Mouse (Mus musculus): ENCODE data around the gene Sfxn5.

Sfxn5 gene

DNA sequence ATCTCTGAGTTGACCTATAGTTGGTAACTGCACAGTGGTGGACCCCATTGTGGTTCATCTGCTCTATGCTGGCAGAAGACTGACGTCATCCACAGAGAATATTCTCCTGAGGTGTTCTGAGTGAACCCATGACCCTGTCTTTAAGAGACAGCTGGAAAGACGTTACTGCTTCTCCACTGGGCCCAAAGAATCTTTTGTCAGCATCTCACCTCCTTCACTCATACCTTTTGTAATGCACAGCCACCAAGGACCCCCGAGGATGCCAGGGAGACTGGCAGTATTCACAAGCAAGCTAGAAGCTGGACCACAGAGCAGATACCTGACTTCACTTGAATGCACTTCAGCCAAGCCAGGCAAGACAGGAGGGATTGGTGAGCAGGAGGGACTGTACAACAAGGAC lies 2.1 kb upstream of the Sfxn5 start:
- in situ Hi-C loops (cut with MboI; ENCODE audit: low sequenced_read_pairs) = no loop called here

DNA sequence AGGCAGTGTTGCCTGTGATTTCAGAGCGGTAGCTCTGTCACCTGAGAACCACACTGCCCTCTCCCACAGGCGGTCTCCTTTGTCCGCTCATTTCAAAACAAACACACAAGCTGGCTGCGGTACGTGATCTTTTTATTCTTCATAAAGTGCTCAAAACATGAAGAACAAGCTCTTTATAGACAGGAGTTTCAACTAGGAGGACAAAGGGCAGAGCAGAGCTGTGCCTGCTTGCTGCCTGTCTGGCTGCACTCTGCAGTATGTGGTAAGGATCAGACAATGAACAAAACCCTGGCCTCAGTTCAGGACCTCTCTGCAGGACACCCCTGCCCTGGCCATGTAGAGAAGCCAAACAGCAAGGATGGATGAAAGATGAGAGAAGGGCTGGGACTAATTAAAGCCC lies 1.6 kb upstream of the Sfxn5 start:
- in situ Hi-C loops (cut with MboI; ENCODE audit: low sequenced_read_pairs) = no loop called here

DNA sequence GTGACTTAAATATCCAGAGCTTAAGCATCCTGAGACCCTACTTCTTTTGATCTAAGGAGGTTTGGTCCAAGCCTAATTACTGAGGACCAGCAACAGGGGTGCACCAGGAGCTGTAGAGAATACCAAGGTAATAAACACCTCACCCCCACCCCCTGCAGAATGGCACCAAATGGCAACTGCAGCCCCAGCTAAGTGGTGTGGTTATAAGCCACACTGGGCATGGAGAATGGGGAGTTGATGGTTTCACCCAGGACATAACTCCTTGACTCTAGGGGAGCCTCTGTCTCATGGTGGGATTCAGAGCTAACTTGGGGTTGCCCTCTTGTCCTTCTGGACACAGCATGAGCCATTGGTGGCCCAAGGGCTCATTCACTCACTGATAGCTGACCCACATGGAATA lies 1.0 kb upstream of the Sfxn5 start:
- in situ Hi-C loops (cut with MboI; ENCODE audit: low sequenced_read_pairs) = no loop called here

DNA sequence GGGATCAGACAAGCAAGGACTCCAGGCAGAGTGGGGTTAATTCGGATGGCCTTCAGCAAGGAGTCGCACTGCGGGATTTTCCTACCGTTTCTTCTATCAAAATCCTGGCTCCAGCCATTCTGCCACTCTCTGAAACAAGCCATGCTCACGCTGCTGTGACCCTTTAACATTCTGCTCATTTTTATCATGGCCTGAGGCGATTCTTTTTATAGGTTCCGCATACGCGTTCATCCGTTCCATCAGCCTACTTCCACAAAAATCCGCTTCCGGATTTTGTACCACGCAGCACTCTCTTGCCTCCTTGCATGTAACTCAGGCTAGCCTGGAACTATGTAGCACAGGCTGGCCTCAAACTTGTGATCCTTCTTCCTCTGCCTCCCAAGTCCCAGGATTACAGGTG lies 510 bp upstream of the Sfxn5 start:
- in situ Hi-C loops (cut with MboI; ENCODE audit: low sequenced_read_pairs) = no loop called here

DNA sequence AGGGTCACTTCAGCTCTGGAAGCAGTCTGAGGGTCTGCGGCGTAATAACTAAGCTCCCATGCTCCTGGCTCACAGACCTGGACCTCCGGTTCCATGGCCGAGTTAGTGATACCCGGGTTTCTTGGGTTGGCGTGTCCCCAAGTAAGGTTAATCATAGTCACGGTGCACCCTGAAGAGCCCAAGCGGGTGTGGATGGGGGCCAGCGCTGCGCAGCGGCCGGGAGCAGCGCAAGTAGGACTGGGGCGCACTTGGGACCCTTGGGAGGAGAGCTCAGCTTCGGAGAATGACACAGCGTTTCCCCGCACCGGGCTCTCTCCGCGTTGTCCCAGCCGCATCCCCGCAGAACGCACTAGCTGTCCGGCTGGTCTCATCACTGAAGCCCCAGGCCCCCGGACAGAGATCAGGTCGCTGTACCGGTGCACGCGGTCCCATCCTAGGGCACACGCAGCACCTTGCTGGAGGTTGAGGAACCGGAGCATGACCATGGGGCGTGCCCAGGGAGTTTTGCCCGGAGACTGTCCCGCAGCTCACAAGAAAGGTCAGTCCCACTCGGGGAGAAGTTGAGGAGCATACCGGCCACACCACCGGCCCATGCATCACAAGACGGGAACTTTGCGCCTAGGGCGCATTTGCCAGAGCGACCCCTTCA lies 747 bp downstream of the Sfxn5 start:
- in situ Hi-C loops (cut with MboI; ENCODE audit: low sequenced_read_pairs) = no loop called here

DNA sequence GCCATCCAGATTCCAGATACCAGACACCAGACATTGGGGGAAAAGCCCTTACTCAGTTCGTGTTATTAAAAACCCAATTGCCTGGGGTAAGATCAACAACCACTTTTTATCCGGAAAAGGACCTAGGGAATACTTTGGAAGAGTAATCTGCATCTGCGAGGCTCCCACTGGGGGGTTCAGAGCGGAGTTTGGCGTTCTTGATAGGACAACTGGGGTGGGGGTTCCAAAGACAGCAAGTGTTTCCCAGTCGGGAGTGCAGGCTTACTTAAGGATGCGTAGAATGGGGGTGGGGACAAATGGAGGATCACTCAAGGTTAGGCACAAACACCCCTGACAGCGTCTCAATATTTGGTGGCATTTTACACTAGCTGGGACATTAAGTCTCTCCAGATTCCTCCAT lies 1.5 kb downstream of the Sfxn5 start:
- in situ Hi-C loops (cut with MboI; ENCODE audit: low sequenced_read_pairs) = no loop called here

DNA sequence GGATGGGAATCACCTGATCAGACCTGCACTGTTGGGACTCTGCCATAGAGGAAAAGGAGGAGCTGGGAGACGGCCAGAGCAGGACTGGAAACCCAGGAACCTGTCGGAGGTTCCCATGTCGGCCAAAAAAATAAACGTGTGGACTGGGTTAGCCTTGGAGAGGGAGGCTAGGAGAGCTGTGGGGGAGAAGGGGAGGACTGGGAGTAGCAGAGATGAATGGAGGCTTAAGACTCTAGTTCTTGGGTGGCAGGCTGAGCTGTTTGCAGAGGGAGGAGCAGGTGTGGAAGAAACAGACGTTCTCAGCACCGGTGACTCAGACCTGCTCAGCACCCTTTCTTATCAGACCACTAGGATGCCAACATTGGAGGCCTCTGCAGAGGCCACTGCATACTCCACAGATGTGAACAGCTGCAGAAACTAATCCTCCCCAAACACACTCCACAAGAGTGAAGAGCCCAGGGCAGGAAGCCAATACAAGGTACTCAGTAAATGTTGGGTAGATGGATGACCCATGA lies 1.9 kb downstream of the Sfxn5 start:
- in situ Hi-C loops (cut with MboI; ENCODE audit: low sequenced_read_pairs) = no loop called here

DNA sequence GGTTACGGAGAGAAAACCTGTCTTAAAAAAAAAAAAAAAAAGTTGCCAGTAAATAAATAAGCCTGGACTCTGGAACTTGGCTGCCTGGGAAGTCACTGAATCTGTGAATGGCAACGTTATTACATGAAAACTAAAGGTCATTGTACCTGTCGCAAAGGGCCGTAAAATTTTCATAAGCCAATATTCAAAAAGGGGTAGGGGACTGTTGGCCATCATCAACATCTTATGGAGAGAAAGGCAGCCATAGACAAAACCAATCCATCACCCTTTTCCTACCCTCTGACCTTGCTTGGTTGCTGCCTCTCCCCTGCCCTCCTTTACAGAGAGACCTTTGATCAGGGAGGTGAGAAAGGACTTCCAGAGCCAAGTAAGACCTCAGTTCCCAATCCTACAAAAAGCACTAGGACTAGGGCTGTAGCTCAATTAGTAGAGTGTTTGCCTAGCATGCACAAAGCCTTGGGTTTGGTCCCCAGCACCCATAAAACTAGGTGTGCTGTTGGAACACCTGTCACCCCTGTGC lies 3.5 kb downstream of the Sfxn5 start:
- in situ Hi-C loops (cut with MboI; ENCODE audit: low sequenced_read_pairs) = no loop called here

DNA sequence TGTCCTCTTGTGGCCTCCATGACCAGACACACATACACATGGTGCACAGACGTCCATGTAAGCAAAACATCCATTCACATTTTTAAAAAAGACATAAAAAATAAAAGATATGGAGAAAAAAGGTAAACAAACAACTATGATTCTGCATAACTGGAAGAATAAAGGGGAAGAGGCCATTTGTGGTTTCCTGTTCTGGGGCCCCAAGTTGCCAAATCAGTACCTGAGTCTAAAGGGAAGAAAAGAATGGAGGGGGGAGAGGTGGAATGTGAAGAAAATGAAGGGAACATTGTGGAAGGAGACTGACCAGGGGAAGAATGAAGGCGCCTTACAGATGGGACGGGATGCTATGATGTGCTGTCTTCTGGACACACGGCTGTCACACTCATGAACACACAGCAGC lies 6.7 kb downstream of the Sfxn5 start:
- in situ Hi-C loops (cut with MboI; ENCODE audit: low sequenced_read_pairs) = no loop called here

DNA sequence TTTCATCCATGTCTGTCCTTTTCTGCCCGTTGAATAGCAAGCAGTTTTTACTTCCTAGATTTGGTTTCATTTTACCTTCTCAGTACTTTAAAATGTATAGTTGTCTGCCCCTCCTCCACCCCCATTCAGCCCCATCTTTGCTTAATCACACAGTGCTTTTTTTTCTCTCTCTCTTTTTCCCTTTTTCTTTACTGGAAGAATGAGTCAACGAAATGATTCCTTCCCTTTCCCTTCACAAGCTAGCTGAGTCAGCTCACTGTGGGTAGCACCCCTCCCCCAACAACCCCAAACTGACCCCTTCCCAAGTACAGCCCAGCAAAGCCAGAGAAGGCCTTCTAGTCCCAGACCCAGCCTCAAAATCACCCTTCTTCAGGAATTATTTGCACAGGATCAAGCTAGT lies 8.1 kb downstream of the Sfxn5 start:
- in situ Hi-C loops (cut with MboI; ENCODE audit: low sequenced_read_pairs) = no loop called here

DNA sequence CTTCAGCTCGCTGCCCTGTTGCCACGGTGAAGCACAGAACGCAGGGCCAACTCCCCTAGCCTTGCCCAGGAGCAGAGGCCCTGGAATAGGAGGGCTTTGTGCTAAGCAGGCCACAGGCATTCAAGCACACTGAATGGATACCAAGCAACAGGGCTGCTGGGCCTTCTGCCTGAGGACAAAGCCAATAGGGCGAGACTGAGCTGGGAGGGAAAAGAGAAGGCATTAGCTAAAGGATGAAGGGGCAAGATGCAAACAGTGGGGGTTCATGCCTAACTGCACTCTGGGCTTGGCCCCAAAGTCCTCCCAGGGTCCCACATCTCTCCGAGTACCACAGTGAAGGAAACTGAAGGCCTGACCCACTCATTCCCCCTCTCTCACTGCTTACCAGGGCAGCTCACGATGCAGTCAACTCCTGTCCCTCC lies 12.8 kb downstream of the Sfxn5 start:
- in situ Hi-C loops (cut with MboI; ENCODE audit: low sequenced_read_pairs) = no loop called here

DNA sequence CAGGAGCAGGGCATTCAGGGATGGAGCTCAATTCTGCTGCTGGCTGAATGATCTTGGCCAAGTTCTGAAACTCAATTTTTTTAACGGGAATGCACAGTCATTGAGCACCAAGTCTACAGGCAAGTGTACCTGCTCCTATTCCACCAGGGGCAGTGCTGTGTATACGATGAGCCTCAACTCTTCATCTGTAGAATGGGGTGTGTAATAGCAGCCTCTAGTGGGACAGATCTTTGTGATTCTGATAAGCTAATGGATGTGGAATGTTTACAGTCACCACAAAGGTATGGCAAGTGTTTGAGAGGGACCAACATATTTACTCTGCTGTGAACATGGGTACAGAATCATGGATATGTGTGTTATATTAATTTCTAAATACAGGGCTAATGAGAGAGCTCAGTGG lies 17.0 kb downstream of the Sfxn5 start:
- in situ Hi-C loops (cut with MboI; ENCODE audit: low sequenced_read_pairs) = no loop called here

DNA sequence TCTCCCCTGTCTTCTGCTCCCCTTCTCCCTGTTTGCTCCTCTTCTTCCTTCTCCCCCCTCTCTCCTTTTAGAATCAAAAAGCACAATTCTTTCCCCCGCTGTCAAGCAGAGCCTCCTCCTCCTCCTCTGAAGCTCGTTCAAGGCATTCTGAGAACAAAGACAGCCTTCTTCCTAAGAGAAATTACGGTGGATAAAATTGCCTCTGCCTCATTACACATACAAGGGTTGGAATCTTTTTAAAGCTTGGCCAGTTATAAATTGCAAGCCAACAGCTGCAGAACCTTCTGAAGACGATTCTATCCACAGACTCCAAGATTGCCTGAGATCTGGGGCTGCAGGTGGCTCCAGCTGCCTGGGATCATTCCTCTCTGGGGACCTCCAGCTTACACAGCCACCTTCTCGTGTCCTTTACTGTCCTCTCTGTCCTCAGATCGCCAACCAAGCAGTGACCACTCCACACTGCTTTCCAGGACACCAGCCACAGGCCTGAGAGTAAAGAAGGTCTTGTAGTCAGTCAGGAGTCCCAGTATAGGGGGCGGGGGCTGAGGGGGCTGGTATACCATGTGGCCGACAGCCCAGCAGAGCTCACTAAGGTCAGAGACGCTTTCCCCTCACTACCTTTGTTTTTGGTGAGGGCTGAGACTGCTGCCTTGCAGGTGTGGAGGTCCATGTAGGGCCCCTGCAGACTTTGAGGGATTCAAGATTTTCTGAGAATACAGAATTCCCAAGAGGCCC lies 19.0 kb downstream of the Sfxn5 start:
- in situ Hi-C loops (cut with MboI; ENCODE audit: low sequenced_read_pairs) = no loop called here

DNA sequence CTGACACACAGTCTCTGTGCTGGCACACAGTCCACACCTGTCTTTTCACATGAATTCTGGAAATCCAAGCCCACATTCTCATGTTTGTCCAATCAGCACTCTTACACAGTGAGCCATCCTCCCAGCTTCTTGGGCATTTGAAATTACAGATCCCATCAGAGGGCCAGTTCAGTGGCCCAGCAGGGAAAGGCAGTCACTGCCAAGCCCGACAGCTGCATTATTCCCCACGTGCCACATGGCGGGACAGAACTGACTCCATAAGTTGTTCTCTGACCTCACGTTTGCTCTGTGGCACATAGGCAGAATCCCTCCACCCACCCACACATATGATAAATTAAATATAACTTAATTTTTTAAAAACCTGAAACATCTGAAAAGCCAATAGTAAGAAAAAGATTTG lies 25.3 kb downstream of the Sfxn5 start:
- in situ Hi-C loops (cut with MboI; ENCODE audit: low sequenced_read_pairs) = no loop called here

DNA sequence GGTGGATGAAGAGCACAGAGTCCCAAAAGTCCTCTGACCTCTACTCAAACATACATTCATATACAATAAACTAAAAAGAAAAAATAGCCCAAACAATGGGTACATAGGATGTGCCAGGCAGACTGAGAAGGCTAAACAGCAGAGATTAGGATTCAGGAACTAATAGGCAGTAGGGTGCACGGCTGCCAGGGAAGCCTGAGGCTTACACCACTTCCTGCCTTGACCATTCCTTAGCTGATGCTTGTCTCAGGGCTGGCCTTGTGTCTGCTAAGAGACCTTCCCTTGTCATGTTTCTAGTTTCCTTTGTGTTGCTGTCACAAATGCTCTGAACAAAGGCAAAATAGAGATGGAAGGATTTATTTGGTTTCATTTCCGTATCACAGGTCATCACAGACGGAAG lies 26.8 kb downstream of the Sfxn5 start:
- in situ Hi-C loops (cut with MboI; ENCODE audit: low sequenced_read_pairs) = no loop called here

DNA sequence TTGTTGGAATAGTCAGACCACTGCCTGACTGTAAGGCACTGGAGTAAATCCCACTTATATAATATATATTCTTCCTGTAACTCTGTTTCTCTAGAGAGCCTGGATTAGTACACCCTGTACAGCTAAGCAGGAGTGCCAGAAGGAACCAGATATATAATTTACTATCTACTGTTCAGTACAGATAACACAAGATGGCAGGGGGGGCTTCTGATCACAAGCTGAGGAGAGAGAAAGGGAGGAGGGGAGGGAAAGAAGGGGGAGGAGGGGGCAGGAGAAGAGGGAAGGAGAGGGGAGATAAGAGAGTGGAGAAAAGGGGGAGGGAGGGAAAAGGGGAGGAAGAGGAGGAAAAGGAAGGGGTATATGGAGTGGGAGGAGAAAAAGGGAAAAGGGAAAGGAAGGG lies 27.4 kb downstream of the Sfxn5 start:
- in situ Hi-C loops (cut with MboI; ENCODE audit: low sequenced_read_pairs) = no loop called here

DNA sequence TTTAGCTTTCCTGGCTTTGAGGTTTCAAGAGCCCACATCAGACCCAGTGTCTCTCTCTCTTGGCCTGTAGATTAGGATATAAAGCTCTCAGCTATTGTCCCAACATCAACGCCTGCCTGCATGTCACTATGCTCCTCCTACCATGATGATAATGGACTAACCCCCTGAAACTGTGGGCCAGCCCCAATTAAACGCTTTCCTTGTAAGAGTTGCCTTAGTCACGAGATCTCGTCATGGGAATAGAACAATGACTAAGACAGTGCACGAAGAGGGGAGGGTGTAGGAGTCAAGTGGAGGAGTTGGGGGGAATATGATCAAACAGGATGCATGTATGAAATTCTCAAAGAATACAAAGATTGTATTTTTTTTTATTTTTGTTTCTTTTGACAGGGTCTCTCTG lies 28.3 kb downstream of the Sfxn5 start:
- in situ Hi-C loops (cut with MboI; ENCODE audit: low sequenced_read_pairs) = no loop called here

DNA sequence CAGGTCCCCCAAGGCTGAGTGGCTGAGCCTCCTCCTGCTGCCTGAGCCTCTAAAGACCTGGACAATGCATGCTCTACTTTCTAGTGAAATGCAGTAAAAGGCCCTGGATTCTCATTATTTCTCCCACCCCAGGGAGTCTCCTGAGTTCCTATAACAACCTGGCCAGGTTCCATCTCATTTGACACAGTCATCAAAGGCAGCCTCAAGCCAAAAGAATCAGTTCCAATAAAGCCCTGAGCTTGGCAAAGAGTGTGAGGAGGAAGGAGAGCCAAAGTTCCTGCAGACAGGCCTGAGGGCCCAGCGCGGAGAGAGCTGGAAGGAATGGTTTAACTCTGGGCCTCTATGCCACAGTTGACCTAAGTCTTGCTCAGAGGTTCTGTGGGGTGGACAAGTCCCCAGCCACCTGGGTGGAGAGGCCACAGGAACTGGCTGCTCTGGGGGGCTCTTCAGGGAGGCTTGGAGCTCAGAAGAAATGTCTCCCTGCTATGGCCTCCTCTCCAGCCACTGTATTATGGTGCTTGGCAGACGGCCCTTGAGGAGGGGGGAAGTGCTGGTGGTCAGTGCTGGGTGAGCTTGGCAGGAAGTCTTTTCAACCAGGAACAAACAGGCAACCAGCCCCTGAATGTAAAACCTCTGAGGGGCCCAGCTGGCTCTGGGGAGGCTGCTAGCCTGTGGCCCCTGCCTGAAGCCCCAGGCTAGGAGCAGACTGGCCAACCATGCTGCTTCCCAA lies 30.7 kb downstream of the Sfxn5 start:
- in situ Hi-C loops (cut with MboI; ENCODE audit: low sequenced_read_pairs) = no loop called here

DNA sequence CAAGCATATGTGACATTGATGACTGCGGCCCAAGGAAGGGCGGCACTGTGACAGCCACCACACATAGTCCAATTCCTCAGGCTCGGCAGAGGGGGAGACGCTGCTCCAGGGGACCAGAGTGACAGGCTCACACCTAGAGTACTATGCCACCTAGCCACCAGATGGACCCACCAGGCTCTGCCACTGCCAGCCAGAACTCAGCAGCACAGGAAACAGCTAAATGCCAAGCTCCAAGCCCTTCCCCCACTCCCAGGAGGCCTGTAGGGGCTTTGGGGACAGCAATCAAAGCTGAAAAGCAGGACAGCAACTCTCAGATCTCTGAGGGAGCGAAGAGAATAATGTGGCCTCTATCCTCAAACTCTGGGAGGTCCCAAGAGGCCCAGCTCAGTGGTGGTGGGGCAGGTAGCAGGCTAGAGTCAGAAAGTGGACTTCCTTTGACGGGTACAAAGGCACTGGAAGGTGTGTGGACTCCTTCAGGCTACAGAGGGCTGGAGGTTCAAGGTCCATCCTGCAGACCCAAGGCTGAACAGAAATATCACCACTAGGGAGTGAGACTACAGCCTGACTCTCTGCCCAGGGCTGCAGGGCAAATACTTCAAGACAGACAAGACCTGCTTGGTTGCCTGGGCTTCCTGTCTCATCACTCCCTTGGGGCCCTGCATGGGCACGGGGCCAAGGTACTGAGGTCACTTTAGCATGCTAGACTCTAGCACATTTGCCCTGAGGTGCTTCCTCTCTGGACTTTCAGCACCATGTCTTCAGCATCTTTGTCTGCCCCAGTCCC lies 37.6 kb downstream of the Sfxn5 start:
- in situ Hi-C loops (cut with MboI; ENCODE audit: low sequenced_read_pairs) = no loop called here

DNA sequence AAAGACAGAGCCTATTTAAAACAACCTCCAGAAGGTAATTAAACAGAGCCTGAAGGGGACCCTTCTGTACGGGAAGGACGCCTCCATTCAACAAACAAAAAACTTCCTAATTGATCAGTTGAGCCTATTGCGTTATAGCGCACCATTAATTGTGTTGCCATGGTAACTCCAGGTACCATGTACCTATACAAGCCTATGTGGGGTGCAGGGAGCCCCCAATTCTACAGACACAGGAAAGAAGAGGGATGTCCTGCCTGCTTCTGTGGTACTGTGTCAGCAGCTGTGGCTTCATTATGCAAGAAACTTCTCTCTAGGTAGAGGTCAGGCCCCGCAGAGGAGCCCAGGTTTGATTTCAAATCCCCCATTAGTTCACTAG lies 39.2 kb downstream of the Sfxn5 start:
- in situ Hi-C loops (cut with MboI; ENCODE audit: low sequenced_read_pairs) = no loop called here

Data from CH12F3 (cell line).